10 mouse cellular contexts compared by ENCODE assay signal in genomic region chr1:74249331-74249980, GRCm38 (mm10). TPM values are rescaled to one million over a fixed set of nuclear protein-coding genes. Genes with fewer than 3 reads are reported as not detected.
A peak's percentile ranks its signal among the peaks of the same experiment; 100 is the strongest.
DNase-seq lines count a peak whose midpoint lies in the region; ATAC-seq and TF ChIP-seq lines count a peak whose summit lies in the region.
"Had no signal": no experiment of that assay in that cellular context is flagged by ENCODE, and none has a peak within 500 bp of the region (broad histone marks: within the 10 kb centered on the region; RNA-seq: fewer than 3 reads in every experiment).

No protein-coding gene starts in this region.

- intact Hi-C loops in gastrocnemius, postnatal 14 days (cut with DNase I; ENCODE audit: low total_unique reads): no loop called here

- H3K9me3 ChIP-seq in megakaryocyte, embryonic 14.5 days: no peaks in the 10 kb centered on the region
- H3K9me3 ChIP-seq in heart, embryonic 10.5 days: no peaks in the 10 kb centered on the region
- H3K9me3 ChIP-seq in midbrain, postnatal 0 days (ENCODE audit: low read length): no peaks in the 10 kb centered on the region

- H3K27ac ChIP-seq in heart, embryonic 10.5 days: peak overlapping the region; percentile 26
- peak overlapping the region; percentile 99 for H3K27ac ChIP-seq in small intestine, adult 2 months (ENCODE audit: insufficient read depth, low read depth, low read length)
- H3K27ac ChIP-seq in midbrain, postnatal 0 days (ENCODE audit: low read depth, low read length): no peak overlapping the region

- H3K4me2 ChIP-seq in midbrain, postnatal 0 days (ENCODE audit: low read depth, low read length, poor library complexity, severe bottlenecking): no peak overlapping the region

- no peak for TF ChIP-seq CTCF in small intestine, adult 2 months (IDR thresholded peaks at IDR 0.05; ENCODE audit: extremely low read depth, insufficient read length, insufficient replicate concordance, low read depth, low read length)
- no peak for TF ChIP-seq CTCF in midbrain, postnatal 0 days (IDR thresholded peaks at IDR 0.05)

- no peak for ATAC-seq in megakaryocyte, adult 5-6 weeks (ENCODE audit: poor library complexity, severe bottlenecking)
- ATAC-seq in midbrain, postnatal 0 days (ENCODE audit: low FRiP score): no peak

- H3K4me1 ChIP-seq in megakaryocyte, embryonic 14.5 days: peaks cover 92% of the 10 kb centered on the region
- H3K4me1 ChIP-seq in heart, embryonic 10.5 days: peaks cover 25% of the 10 kb centered on the region
- peaks cover 25% of the 10 kb centered on the region for H3K4me1 ChIP-seq in small intestine, adult 2 months (ENCODE audit: control insufficient read depth, insufficient read depth, insufficient read length, low read length)
- no peaks in the 10 kb centered on the region for H3K4me1 ChIP-seq in midbrain, postnatal 0 days (ENCODE audit: insufficient read depth, low read length)

- H3K36me3 ChIP-seq in megakaryocyte, embryonic 14.5 days (replicated peaks; ENCODE audit: low read length): peaks cover 93% of the 10 kb centered on the region
- H3K36me3 ChIP-seq in heart, embryonic 10.5 days: peaks cover 76% of the 10 kb centered on the region
- peaks cover 62% of the 10 kb centered on the region for H3K36me3 ChIP-seq in small intestine, adult 2 months (ENCODE audit: control insufficient read depth, insufficient read depth, low read length)
- peaks cover 32% of the 10 kb centered on the region for H3K36me3 ChIP-seq in midbrain, postnatal 0 days (ENCODE audit: insufficient read depth, low read length)

- WGBS in heart, embryonic 10.5 days: 76% methylated on average over 5 of the region's 5 CpGs
- WGBS in small intestine, adult 2 months: 13% methylated on average over 5 of the region's 5 CpGs
- WGBS in midbrain, postnatal 0 days: 90% methylated on average over 5 of the region's 5 CpGs

- H3K27me3 ChIP-seq in megakaryocyte, embryonic 14.5 days (replicated peaks): no peaks in the 10 kb centered on the region
- no peaks in the 10 kb centered on the region for H3K27me3 ChIP-seq in heart, embryonic 10.5 days (ENCODE audit: insufficient read depth, poor library complexity, severe bottlenecking)
- no peaks in the 10 kb centered on the region for H3K27me3 ChIP-seq in small intestine, adult 2 months (ENCODE audit: control insufficient read depth, insufficient read depth, low read length)
- no peaks in the 10 kb centered on the region for H3K27me3 ChIP-seq in midbrain, postnatal 0 days (ENCODE audit: insufficient read depth, low read length)

- TF ChIP-seq POLR2A in small intestine, adult 2 months (IDR thresholded peaks at IDR 0.05; ENCODE audit: low read depth, low read length): no peak

- peak overlapping the region; percentile 89 for H3K4me3 ChIP-seq in megakaryocyte, embryonic 14.5 days (replicated peaks)
- no peak overlapping the region for H3K4me3 ChIP-seq in heart, embryonic 10.5 days
- no peak overlapping the region for H3K4me3 ChIP-seq in small intestine, adult 2 months (ENCODE audit: low read depth, low read length)
- no peak overlapping the region for H3K4me3 ChIP-seq in midbrain, postnatal 0 days (ENCODE audit: low read depth, low read length)

- no peak overlapping the region for H3K9ac ChIP-seq in midbrain, postnatal 0 days (replicated peaks; ENCODE audit: low read length, poor library complexity, severe bottlenecking)

- no peak for DNase-seq in heart, embryonic 10.5 days (ENCODE audit: low spot score)
- peak; percentile 67 for DNase-seq in kidney, postnatal 14 days
- no peak for DNase-seq in midbrain, postnatal 0 days (ENCODE audit: low spot score)
- no peak for DNase-seq in adrenal gland, postnatal 4 days (ENCODE audit: low spot score in 2 of 2)
- no peak for DNase-seq in gastrocnemius, postnatal 14 days
- DNase-seq: left cerebral cortex, postnatal 4 days; right cerebral cortex, postnatal 25 days had no signal

RNA-seq across cellular contexts. Expression of gene Arpc2, which starts 13.6 kb away (rescaled TPM):
- polyA plus RNA-seq in megakaryocyte, embryonic 14.5 days (2012; ENCODE audit: insufficient read depth, low replicate concordance): 817 and 1,833 TPM in 2 replicates
- total RNA-seq in megakaryocyte, adult 5-6 weeks (2015): 1,564 and 1,782 TPM in 2 replicates
- total RNA-seq in megakaryocyte, adult 5-6 weeks (2017): 803 and 834 TPM in 2 replicates
- 470 and 475 TPM in 2 replicates for polyA plus RNA-seq in heart, embryonic 10.5 days (2016; fragmentation: Nextera tagmentation; extraction: Ambion mirVana)
- 110 and 323 TPM in 2 replicates for polyA plus RNA-seq in small intestine, adult 2 months (2012; rRNA removed)
- total RNA-seq in midbrain, postnatal 0 days (2014; rRNA removed): 149 and 183 TPM in 2 replicates
- polyA plus RNA-seq in midbrain, postnatal 0 days (2015; fragmentation: Nextera tagmentation; extraction: Ambion mirVana): 442 and 464 TPM in 2 replicates
- 100 to 1,000 TPM; 198 to 205 TPM for total RNA-seq in adrenal gland, postnatal 4 days (2021)
- total RNA-seq in gastrocnemius, postnatal 14 days (2021): 10 to 100 TPM; 75.2 to 85.6 TPM

RNA-seq across cellular contexts. Expression of gene Gpbar1, which starts 28.9 kb away (rescaled TPM):
- 0.28 TPM in 1 of 2 replicates, not detected in the other for polyA plus RNA-seq in megakaryocyte, embryonic 14.5 days (2012; ENCODE audit: insufficient read depth, low replicate concordance)
- total RNA-seq in megakaryocyte, adult 5-6 weeks (2015): not detected in 2 replicates
- total RNA-seq in megakaryocyte, adult 5-6 weeks (2017): not detected in 2 replicates
- polyA plus RNA-seq in heart, embryonic 10.5 days (2016; fragmentation: Nextera tagmentation; extraction: Ambion mirVana): 0.70 and 1.7 TPM in 2 replicates
- polyA plus RNA-seq in small intestine, adult 2 months (2012; rRNA removed): 1.8 and 3.1 TPM in 2 replicates
- 0.52 TPM in 1 of 2 replicates, not detected in the other for total RNA-seq in midbrain, postnatal 0 days (2014; rRNA removed)
- polyA plus RNA-seq in midbrain, postnatal 0 days (2015; fragmentation: Nextera tagmentation; extraction: Ambion mirVana): 0.16 TPM in 1 of 2 replicates, not detected in the other
- total RNA-seq in adrenal gland, postnatal 4 days (2021): under 1 TPM in 1 of 2 experiments, not detected in 1; 0.28 TPM
- not detected for total RNA-seq in gastrocnemius, postnatal 14 days (2021)
- total RNA-seq: left cerebral cortex, postnatal 4 days had no signal

RNA-seq across cellular contexts. Expression of gene Aamp, which starts 35.1 kb away (rescaled TPM):
- polyA plus RNA-seq in megakaryocyte, embryonic 14.5 days (2012; ENCODE audit: insufficient read depth, low replicate concordance): 180 and 228 TPM in 2 replicates
- 27.8 and 33.6 TPM in 2 replicates for total RNA-seq in megakaryocyte, adult 5-6 weeks (2015)
- 48.2 and 59.5 TPM in 2 replicates for total RNA-seq in megakaryocyte, adult 5-6 weeks (2017)
- polyA plus RNA-seq in heart, embryonic 10.5 days (2016; fragmentation: Nextera tagmentation; extraction: Ambion mirVana): 224 and 261 TPM in 2 replicates
- 81.6 and 160 TPM in 2 replicates for polyA plus RNA-seq in small intestine, adult 2 months (2012; rRNA removed)
- total RNA-seq in midbrain, postnatal 0 days (2014; rRNA removed): 139 and 148 TPM in 2 replicates
- polyA plus RNA-seq in midbrain, postnatal 0 days (2015; fragmentation: Nextera tagmentation; extraction: Ambion mirVana): 203 and 216 TPM in 2 replicates
- 100 to 1,000 TPM; 175 to 177 TPM for total RNA-seq in adrenal gland, postnatal 4 days (2021)
- 10 to 100 TPM; 76.7 to 77.5 TPM for total RNA-seq in gastrocnemius, postnatal 14 days (2021)

RNA-seq across cellular contexts. Expression of gene Pnkd, which starts 35.3 kb away (rescaled TPM):
- polyA plus RNA-seq in megakaryocyte, embryonic 14.5 days (2012; ENCODE audit: insufficient read depth, low replicate concordance): 113 and 116 TPM in 2 replicates
- total RNA-seq in megakaryocyte, adult 5-6 weeks (2015): 23.5 and 23.6 TPM in 2 replicates
- total RNA-seq in megakaryocyte, adult 5-6 weeks (2017): 7.7 and 8.9 TPM in 2 replicates
- polyA plus RNA-seq in heart, embryonic 10.5 days (2016; fragmentation: Nextera tagmentation; extraction: Ambion mirVana): 170 and 253 TPM in 2 replicates
- polyA plus RNA-seq in small intestine, adult 2 months (2012; rRNA removed): 36.9 and 62.6 TPM in 2 replicates
- total RNA-seq in midbrain, postnatal 0 days (2014; rRNA removed): 101 and 116 TPM in 2 replicates
- 135 and 140 TPM in 2 replicates for polyA plus RNA-seq in midbrain, postnatal 0 days (2015; fragmentation: Nextera tagmentation; extraction: Ambion mirVana)
- total RNA-seq in adrenal gland, postnatal 4 days (2021): 10 to 100 TPM; 72.1 to 72.4 TPM
- 10 to 100 TPM; 59.8 to 72.1 TPM for total RNA-seq in gastrocnemius, postnatal 14 days (2021)

RNA-seq across cellular contexts. Expression of gene Cxcr1, which starts 55.0 kb away (rescaled TPM):
- polyA plus RNA-seq in megakaryocyte, embryonic 14.5 days (2012; ENCODE audit: insufficient read depth, low replicate concordance): not detected in 2 replicates
- total RNA-seq in megakaryocyte, adult 5-6 weeks (2015): 0.20 and 0.87 TPM in 2 replicates
- 0.18 TPM in 1 of 2 replicates, not detected in the other for total RNA-seq in megakaryocyte, adult 5-6 weeks (2017)
- not detected in 2 replicates for polyA plus RNA-seq in heart, embryonic 10.5 days (2016; fragmentation: Nextera tagmentation; extraction: Ambion mirVana)
- not detected in 2 replicates for polyA plus RNA-seq in small intestine, adult 2 months (2012; rRNA removed)
- not detected in 2 replicates for total RNA-seq in midbrain, postnatal 0 days (2014; rRNA removed)
- not detected in 2 replicates for polyA plus RNA-seq in midbrain, postnatal 0 days (2015; fragmentation: Nextera tagmentation; extraction: Ambion mirVana)
- total RNA-seq in adrenal gland, postnatal 4 days (2021): not detected
- total RNA-seq in gastrocnemius, postnatal 14 days (2021): not detected
- total RNA-seq: left cerebral cortex, postnatal 4 days had no signal
